In genomic region chr9:119313096-119313495, GRCm38 (mm10) we compare ENCODE assay signal across 24 mouse cellular contexts. TPM values are rescaled to one million over a fixed set of nuclear protein-coding genes. Genes with fewer than 3 reads are reported as not detected.
DNase-seq lines count a peak whose midpoint lies in the region; ATAC-seq lines count a peak whose summit lies in the region.
"Had no signal": no experiment of that assay in that cellular context is flagged by ENCODE, and none has a peak within 500 bp of the region (broad histone marks: within the 10 kb centered on the region; RNA-seq: fewer than 3 reads in every experiment).

No protein-coding gene starts in this region.

- peaks cover 71% of the 10 kb centered on the region for H3K4me1 ChIP-seq in megakaryocyte, embryonic 14.5 days
- H3K4me1 ChIP-seq: embryonic facial prominence, embryonic 13.5 days; forebrain, embryonic 12.5 days had no signal

- no peaks in the 10 kb centered on the region for H3K27me3 ChIP-seq in megakaryocyte, embryonic 14.5 days (replicated peaks)
- H3K27me3 ChIP-seq: embryonic facial prominence, embryonic 13.5 days; forebrain, embryonic 12.5 days; hindbrain, embryonic 12.5 days had no signal

- no peak for ATAC-seq in megakaryocyte, adult 5-6 weeks (ENCODE audit: poor library complexity, severe bottlenecking)
- ATAC-seq: forebrain, embryonic 16.5 days; hindbrain, embryonic 16.5 days; inflammation-experienced regulatory T-cells, adult 6 months; intestine, postnatal 0 days had no signal

- H3K36me3 ChIP-seq in megakaryocyte, embryonic 14.5 days (replicated peaks; ENCODE audit: low read length) = peaks cover 23% of the 10 kb centered on the region
- H3K36me3 ChIP-seq: embryonic facial prominence, embryonic 13.5 days; forebrain, embryonic 12.5 days; hindbrain, embryonic 12.5 days had no signal

- peak; percentile 29 for DNase-seq in cerebellum, adult 9-10 months
- DNase-seq in cerebellum, adult 11 months = no peak
- peak; percentile 23 to 45 for DNase-seq in cerebellum, postnatal 14 days
- no peak for DNase-seq in retina, postnatal 1 day
- DNase-seq in thymus, postnatal 25 days = no peak
- DNase-seq: adrenal gland, adult 2 months; adrenal gland, postnatal 36 days; gastrocnemius, postnatal 25 days; heart, postnatal 10 days; heart, postnatal 4 days; kidney, adult 9 months had no signal

- H3K9me3 ChIP-seq in megakaryocyte, embryonic 14.5 days = no peaks in the 10 kb centered on the region
- H3K9me3 ChIP-seq: embryonic facial prominence, embryonic 13.5 days; forebrain, embryonic 12.5 days; heart, embryonic 10.5 days; hindbrain, embryonic 12.5 days had no signal

- H3K4me3 ChIP-seq in megakaryocyte, embryonic 14.5 days (replicated peaks) = peak overlapping the region; percentile 7
- H3K4me3 ChIP-seq: embryonic facial prominence, embryonic 13.5 days; forebrain, embryonic 12.5 days; heart, embryonic 10.5 days; hindbrain, embryonic 12.5 days had no signal

RNA-seq across cellular contexts. Expression of gene Oxsr1, which starts 9.1 kb away (rescaled TPM):
- polyA plus RNA-seq in megakaryocyte, embryonic 14.5 days (2012; ENCODE audit: insufficient read depth, low replicate concordance) = 5.3 and 8.2 TPM in 2 replicates
- total RNA-seq in megakaryocyte, adult 5-6 weeks (2015) = 14.3 and 16.8 TPM in 2 replicates
- total RNA-seq in megakaryocyte, adult 5-6 weeks (2017) = 35.1 and 36.9 TPM in 2 replicates

RNA-seq across cellular contexts. Expression of gene Acaa1a, which starts 26.4 kb away (rescaled TPM):
- 77.2 and 206 TPM in 2 replicates for polyA plus RNA-seq in megakaryocyte, embryonic 14.5 days (2012; ENCODE audit: insufficient read depth, low replicate concordance)
- 31.9 and 37.2 TPM in 2 replicates for total RNA-seq in megakaryocyte, adult 5-6 weeks (2015)
- 27.4 and 32.5 TPM in 2 replicates for total RNA-seq in megakaryocyte, adult 5-6 weeks (2017)

RNA-seq across cellular contexts. Expression of gene Myd88, which starts 28.1 kb away (rescaled TPM):
- 17.6 and 38.2 TPM in 2 replicates for polyA plus RNA-seq in megakaryocyte, embryonic 14.5 days (2012; ENCODE audit: insufficient read depth, low replicate concordance)
- total RNA-seq in megakaryocyte, adult 5-6 weeks (2015) = 91.9 and 92.2 TPM in 2 replicates
- total RNA-seq in megakaryocyte, adult 5-6 weeks (2017) = 61.1 and 62.7 TPM in 2 replicates

RNA-seq across cellular contexts. Expression of gene Xylb, which starts 44.1 kb away (rescaled TPM):
- 0.09 and 0.70 TPM in 2 replicates for polyA plus RNA-seq in megakaryocyte, embryonic 14.5 days (2012; ENCODE audit: insufficient read depth, low replicate concordance)
- total RNA-seq in megakaryocyte, adult 5-6 weeks (2015) = 0.60 and 1.7 TPM in 2 replicates
- 0.89 and 1.9 TPM in 2 replicates for total RNA-seq in megakaryocyte, adult 5-6 weeks (2017)

RNA-seq across cellular contexts. Expression of gene Slc22a14, which starts 52.3 kb away (rescaled TPM):
- not detected in 2 replicates for polyA plus RNA-seq in megakaryocyte, embryonic 14.5 days (2012; ENCODE audit: insufficient read depth, low replicate concordance)
- total RNA-seq in megakaryocyte, adult 5-6 weeks (2015) = not detected in 2 replicates
- not detected in 2 replicates for total RNA-seq in megakaryocyte, adult 5-6 weeks (2017)
- total RNA-seq: adrenal gland, postnatal 36 days; gastrocnemius, postnatal 25 days; granulocyte monocyte progenitor cell, adult 5-6 weeks had no signal
- polyA plus RNA-seq: adrenal gland, adult 2 months; embryonic facial prominence, embryonic 13.5 days; forebrain, embryonic 12.5 days; forebrain, embryonic 16.5 days; frontal cortex, adult 2 months; heart, embryonic 10.5 days; heart, embryonic 14.5 days; hindbrain, embryonic 12.5 days; inflammation-experienced regulatory T-cells, adult 6 months; intestine, postnatal 0 days had no signal

Comparison
In these comparisons a context has a peak if more than half of its experiments do, and no peak if none do; other contexts are left out.
1. DNase-seq: peak in cerebellum, adult 9-10 months (single experiment) and cerebellum, postnatal 14 days (2 of 2); none in cerebellum, adult 11 months (single experiment), retina, postnatal 1 day (single experiment) and thymus, postnatal 25 days (single experiment).